Mouse (Mus musculus): ENCODE measurements around the gene Hmgn1.

- no peak for TF ChIP-seq GATA1 (IDR thresholded peaks at IDR 0.05; ENCODE audit: borderline replicate concordance, low read length)
- no peak for TF ChIP-seq FLI1 (IDR thresholded peaks at IDR 0.05; ENCODE audit: low read length)
These were observed at the start of gene Hmgn1 for GRCm38 (mm10) chr16:96127657-96128344.
